Mouse (Mus musculus) gastrocnemius, postnatal 36 days (tissue): ENCODE data around the gene Fam107b. TPM values are rescaled to one million over a fixed set of nuclear protein-coding genes. Genes with fewer than 3 reads are reported as not detected.
"Not testable (repeated sequence)": the region's sequence is repeated elsewhere in the genome, so short reads cannot be mapped to it uniquely, and the experiment has no call there.

ENCODE experiments used
- DNase-seq, 2 experiments: peaks; one replicate each; pipeline ENCODE4 v3.0.0; 2022
- intact Hi-C: fragments of 180-260 bp; cut with DNase I; formaldehyde crosslinking; loops from one replicate; pipeline ENCODE4 v1.15.1; 2025
- total RNA-seq, 2 experiments: library from RNA; stranded (reverse); gene quantifications; 2 replicates each; pipeline ENCODE4 v1.2.3; 2021

Fam107b gene
- total RNA-seq, 2 experiments from 2014 or later, result 1.8 to 2.2 TPM

- DNase-seq, result no peak
- intact Hi-C loops, result no loop called here
Observed at GRCm38 (mm10) chr2:3704311-3705162, 134.2 kb downstream of the Fam107b start.

- DNase-seq, intact Hi-C loops: not testable (repeated sequence)
Observed at GRCm38 (mm10) chr2:3705283-3705682, 135.0 kb downstream of the Fam107b start.

GRCm38 (mm10) chr2:3707236-3707635 is 136.9 kb downstream of the Fam107b start:
- intact Hi-C loops, result no loop called here
- DNase-seq, result no peak

GRCm38 (mm10) chr2:3708621-3709020 is 138.3 kb downstream of the Fam107b start:
- intact Hi-C loops, result no loop called here
- DNase-seq, result no peak

GRCm38 (mm10) chr2:3709882-3710281 is 139.6 kb downstream of the Fam107b start:
- intact Hi-C loops, result no loop called here

GRCm38 (mm10) chr2:3710521-3710920 is 140.2 kb downstream of the Fam107b start:
- DNase-seq, result no peak
- intact Hi-C loops, result no loop called here

More at GRCm38 (mm10) chr2:3709882-3710281, 139.6 kb downstream of the Fam107b start:
- DNase-seq, result no peak

- no peak for DNase-seq
- intact Hi-C loops, result no loop called here
Observed at GRCm38 (mm10) chr2:3712369-3713042, 142.2 kb downstream of the Fam107b start.

- intact Hi-C loops, result no loop called here
- peak; percentile 93 to 94 for DNase-seq
Observed at GRCm38 (mm10) chr2:3713212-3713681, 143.0 kb downstream of the Fam107b start.

GRCm38 (mm10) chr2:3713682-3714361 is 143.5 kb downstream of the Fam107b start:
- intact Hi-C loops, result no loop called here
- DNase-seq, result no peak

- intact Hi-C loops, result no loop called here
- no peak for DNase-seq
Observed at GRCm38 (mm10) chr2:3714511-3714910, 144.2 kb downstream of the Fam107b start.

- no peak for DNase-seq
- intact Hi-C loops, result no loop called here
Observed at GRCm38 (mm10) chr2:3715424-3715823, 145.1 kb downstream of the Fam107b start.

GRCm38 (mm10) chr2:3717268-3717667 is 147.0 kb downstream of the Fam107b start:
- intact Hi-C loops, result no loop called here
- DNase-seq, result no peak

GRCm38 (mm10) chr2:3717847-3718246 is 147.6 kb downstream of the Fam107b start:
- intact Hi-C loops, result no loop called here
- no peak for DNase-seq

GRCm38 (mm10) chr2:3719436-3720121 is 149.3 kb downstream of the Fam107b start:
- intact Hi-C loops, DNase-seq: not testable (repeated sequence)

GRCm38 (mm10) chr2:3721107-3721506 is 150.8 kb downstream of the Fam107b start:
- intact Hi-C loops, result no loop called here
- no peak for DNase-seq

- DNase-seq, result no peak
- intact Hi-C loops, result no loop called here
Observed at GRCm38 (mm10) chr2:3721974-3722373, 151.7 kb downstream of the Fam107b start.

- no peak for DNase-seq
Observed at GRCm38 (mm10) chr2:3723391-3724106, 153.3 kb downstream of the Fam107b start.

GRCm38 (mm10) chr2:3726501-3727078 is 156.3 kb downstream of the Fam107b start:
- DNase-seq, result no peak
- intact Hi-C loops, result no loop called here

More at GRCm38 (mm10) chr2:3723391-3724106, 153.3 kb downstream of the Fam107b start:
- intact Hi-C loops, result no loop called here

- DNase-seq, result no peak
- intact Hi-C loops, result no loop called here
Observed at GRCm38 (mm10) chr2:3727225-3727930, 157.1 kb downstream of the Fam107b start.
